Mouse (Mus musculus): Measurements from ENCODE around the gene Cad.

Cad gene

GRCm38 (mm10) chr5:31116912-31117311 is 62.3 kb downstream of the Cad start:
- DNase-seq = no peak

- DNase-seq = peak; percentile 68
Observed at GRCm38 (mm10) chr5:31121111-31121510, 66.5 kb downstream of the Cad start.

DNA sequence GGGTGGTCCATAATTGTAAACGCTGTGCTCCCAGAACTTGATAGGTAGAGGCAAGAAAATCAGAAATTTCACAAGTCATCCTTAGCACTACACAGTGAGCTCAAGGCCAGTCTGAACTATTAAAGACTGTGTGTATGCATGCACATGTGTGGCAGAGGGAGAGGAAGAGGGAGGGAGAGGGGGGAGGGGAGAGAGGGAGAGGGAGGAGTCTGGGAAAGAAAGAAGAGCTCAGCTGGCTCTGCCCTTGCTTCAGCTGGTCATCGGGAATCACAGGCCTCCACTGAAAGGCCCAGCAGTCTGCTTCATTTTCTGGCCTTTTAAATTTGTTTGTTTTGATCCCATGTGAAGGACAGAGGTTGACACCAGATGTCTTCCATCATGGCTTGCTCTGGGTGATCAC is 68.9 kb downstream of the Cad start:
- no peak for DNase-seq

DNA sequence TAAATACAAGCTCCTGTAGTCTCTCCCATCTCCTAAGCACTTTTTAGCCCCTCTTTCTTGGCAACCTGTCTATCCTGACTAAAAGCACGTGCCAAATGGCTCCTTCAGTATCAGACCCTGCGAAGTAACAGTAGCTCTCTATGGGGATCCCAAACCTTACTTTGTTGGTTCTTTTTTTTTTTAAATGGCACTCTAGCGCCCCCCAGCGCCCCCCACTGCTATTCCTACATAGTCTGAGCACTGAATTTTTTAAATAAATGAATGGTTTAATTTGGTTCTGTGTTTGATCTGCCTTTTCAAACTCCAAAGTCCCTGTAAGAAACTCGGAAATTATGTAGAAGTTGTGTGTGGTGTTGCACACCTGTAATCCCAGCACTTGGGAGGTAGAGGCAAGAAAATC is 71.5 kb downstream of the Cad start:
- no peak for DNase-seq

Measured in right cerebral cortex, adult 18-20 months (tissue).